Mouse (Mus musculus): ENCODE data around the gene Ccdc194. TPM values are rescaled to one million over a fixed set of nuclear protein-coding genes. Genes with fewer than 3 reads are reported as not detected.
A peak's percentile ranks its signal among the peaks of the same experiment; 100 is the strongest.

Ccdc194 gene
- polyA plus RNA-seq, 1 experiment from 2014 or later: 0.14 TPM

- H3K4me2 ChIP-seq: peak overlapping the region; percentile 95
- no peak for ATAC-seq (ENCODE audit: insufficient read depth)
- H3K9ac ChIP-seq: 0 out of 2 replicates have a peak overlapping the region, but pooled peaks have one; percentile 60
- peaks cover 47% of the 10 kb centered on the region for H3K36me3 ChIP-seq (replicated peaks)
- no peak overlapping the region for H3K4me3 ChIP-seq (replicated peaks)
- WGBS (ENCODE audit: insufficient replicate concordance): 82% methylated on average over 25 of the region's 25 CpGs
- H3K9me3 ChIP-seq (replicated peaks): no peaks in the 10 kb centered on the region
- H3K27ac ChIP-seq (replicated peaks): no peak overlapping the region
- H3K27me3 ChIP-seq: peaks cover 16% of the 10 kb centered on the region
- peaks cover 42% of the 10 kb centered on the region for H3K4me1 ChIP-seq (replicated peaks)
Observed at GRCm38 (mm10) chr8:71474785-71475701, 50.5 kb downstream of the Ccdc194 start.

- no peaks in the 10 kb centered on the region for H3K9me3 ChIP-seq (replicated peaks)
- H3K27me3 ChIP-seq: peaks cover 16% of the 10 kb centered on the region
- no peak overlapping the region for H3K4me3 ChIP-seq (replicated peaks)
- no peak overlapping the region for H3K4me2 ChIP-seq
- peaks cover 47% of the 10 kb centered on the region for H3K36me3 ChIP-seq (replicated peaks)
- no peak overlapping the region for H3K9ac ChIP-seq
- 84% methylated on average over 18 of the region's 18 CpGs for WGBS (ENCODE audit: insufficient replicate concordance)
- no peak for ATAC-seq (ENCODE audit: insufficient read depth)
- H3K4me1 ChIP-seq (replicated peaks): peaks cover 46% of the 10 kb centered on the region
- H3K27ac ChIP-seq (replicated peaks): no peak overlapping the region
Observed at GRCm38 (mm10) chr8:71474344-71474743, 51.2 kb downstream of the Ccdc194 start.

- no peak for ATAC-seq (ENCODE audit: insufficient read depth)
- H3K9me3 ChIP-seq (replicated peaks): no peaks in the 10 kb centered on the region
- no peak overlapping the region for H3K27ac ChIP-seq (replicated peaks)
- peaks cover 16% of the 10 kb centered on the region for H3K27me3 ChIP-seq
- no peak overlapping the region for H3K4me2 ChIP-seq
- H3K4me3 ChIP-seq (replicated peaks): no peak overlapping the region
- WGBS (ENCODE audit: insufficient replicate concordance): 80% methylated on average over 8 of the region's 8 CpGs
- peaks cover 51% of the 10 kb centered on the region for H3K4me1 ChIP-seq (replicated peaks)
- H3K9ac ChIP-seq: no peak overlapping the region
- H3K36me3 ChIP-seq (replicated peaks): peaks cover 47% of the 10 kb centered on the region
Observed at GRCm38 (mm10) chr8:71472601-71473386, 52.7 kb downstream of the Ccdc194 start.

DNA sequence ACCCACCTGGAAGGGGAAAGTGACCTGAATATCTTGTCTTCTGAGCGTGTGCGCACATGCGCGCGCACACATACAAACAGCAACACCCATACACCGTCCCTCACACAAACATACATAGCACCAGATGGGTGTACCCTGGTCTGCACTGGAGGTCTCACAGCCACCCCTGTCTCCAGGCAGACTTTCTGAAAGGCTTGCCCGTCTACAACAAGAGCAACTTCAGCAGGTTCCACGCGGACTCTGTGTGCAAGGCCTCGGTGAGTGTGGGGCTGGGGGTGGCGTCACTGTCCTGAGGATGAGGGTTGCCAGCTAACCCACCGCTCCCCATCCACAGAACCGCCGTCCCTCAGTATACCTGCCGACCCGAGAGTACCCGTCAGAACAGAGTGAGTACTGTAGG is 53.6 kb downstream of the Ccdc194 start:
- Histone ChIP-seq H3K36me3 (replicated peaks) (peaks cover 47% of the 10 kb centered on the region), H3K27me3 (peaks cover 7% of the 10 kb centered on the region; the same call in 1 of the 2 replicates), H3K9ac (no peak overlapping the region), H3K4me3 (replicated peaks) (no peak overlapping the region), H3K9me3 (replicated peaks) (no peaks in the 10 kb centered on the region), H3K4me2 (no peak overlapping the region), H3K27ac (replicated peaks) (no peak overlapping the region), H3K4me1 (replicated peaks) (peaks cover 42% of the 10 kb centered on the region)
- no peak for ATAC-seq (ENCODE audit: insufficient read depth)
- WGBS (ENCODE audit: insufficient replicate concordance): 94% methylated on average over 17 of the region's 17 CpGs

DNA sequence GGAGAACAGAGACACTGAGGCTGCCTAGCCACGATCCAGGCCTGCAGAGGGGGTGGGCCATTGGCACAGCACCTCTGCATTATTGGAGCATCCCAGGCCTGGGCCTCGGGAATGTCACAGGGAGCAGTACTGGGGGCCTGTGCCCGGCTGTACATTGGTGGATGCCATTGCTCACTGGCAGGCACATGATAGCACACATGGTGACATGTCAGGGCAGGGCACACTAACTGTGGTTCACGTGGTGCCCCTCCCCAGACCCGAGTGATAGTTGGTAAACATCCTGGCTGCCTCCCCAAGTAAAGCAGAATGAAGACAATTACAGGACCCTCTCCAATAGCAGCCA is 54.6 kb downstream of the Ccdc194 start:
- Histone ChIP-seq H3K36me3 (replicated peaks) (peaks cover 55% of the 10 kb centered on the region), H3K27me3 (no peaks in the 10 kb centered on the region), H3K27ac (replicated peaks) (no peak overlapping the region), H3K4me1 (replicated peaks) (peaks cover 36% of the 10 kb centered on the region), H3K4me3 (replicated peaks) (0 out of 2 replicates have a peak overlapping the region, but pooled peaks have one; percentile 4), H3K4me2 (0 out of 2 replicates have a peak overlapping the region, but pooled peaks have one; percentile 95), H3K9me3 (replicated peaks) (no peaks in the 10 kb centered on the region), H3K9ac (no peak overlapping the region)
- 67% methylated on average over 5 of the region's 5 CpGs for WGBS (ENCODE audit: insufficient replicate concordance)
- ATAC-seq (ENCODE audit: insufficient read depth): no peak

DNA sequence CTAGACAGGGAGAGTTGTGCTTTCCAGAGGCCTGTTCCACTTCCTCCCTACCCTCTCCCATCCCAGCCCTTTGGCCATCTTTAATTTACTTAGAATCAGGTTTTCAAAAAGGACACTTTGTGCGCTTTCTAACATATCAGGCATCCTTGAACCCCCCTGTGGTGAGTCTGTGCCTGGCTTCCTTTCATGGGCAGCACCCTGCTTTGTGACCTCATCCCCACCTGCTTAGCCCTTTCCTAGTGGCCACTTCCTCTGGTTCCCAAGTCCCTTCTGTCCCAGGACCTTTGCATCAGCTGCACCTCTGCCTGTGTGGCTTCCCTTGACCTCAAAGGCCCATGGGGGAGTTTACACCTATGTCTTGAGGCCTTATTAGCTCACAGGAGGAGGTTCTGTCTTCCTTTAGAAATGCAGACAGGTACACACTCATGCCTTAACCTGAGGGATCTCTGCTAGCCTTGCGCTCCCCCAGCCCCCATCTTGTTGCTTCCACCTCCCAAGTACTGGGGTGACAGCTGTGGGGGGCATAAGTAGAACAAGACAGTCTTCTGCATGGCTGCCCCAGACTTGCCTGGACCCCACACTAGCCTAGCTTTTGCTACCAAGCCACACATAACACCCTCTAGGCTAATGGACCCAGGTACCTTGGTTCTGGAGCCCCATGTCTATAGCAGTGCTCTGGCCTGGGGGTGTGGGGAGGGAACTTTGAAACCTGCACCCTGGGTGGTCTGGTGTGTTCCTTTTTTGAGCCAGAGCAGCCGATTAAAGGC is 55.2 kb downstream of the Ccdc194 start:
- peak overlapping the region; percentile 82; the same call in 1 of the 2 replicates for H3K27ac ChIP-seq (replicated peaks)
- no peaks in the 10 kb centered on the region for H3K27me3 ChIP-seq
- H3K4me2 ChIP-seq: peak overlapping the region; percentile 95
- peaks cover 56% of the 10 kb centered on the region for H3K36me3 ChIP-seq (replicated peaks)
- peak overlapping the region; percentile 85 for H3K4me3 ChIP-seq (replicated peaks)
- 82% methylated on average over 3 of the region's 3 CpGs for WGBS (ENCODE audit: insufficient replicate concordance)
- no peak for ATAC-seq (ENCODE audit: insufficient read depth)
- H3K9me3 ChIP-seq (replicated peaks): no peaks in the 10 kb centered on the region
- H3K9ac ChIP-seq: peak overlapping the region; percentile 85
- H3K4me1 ChIP-seq (replicated peaks): peaks cover 36% of the 10 kb centered on the region

Other genes starting within 250 kb of the Ccdc194 start
- 38.7 and 41.1 TPM in 2 replicates for gene Use1, start 158.9 kb downstream of the Ccdc194 start, polyA plus RNA-seq (2015; fragmentation: Nextera tagmentation; extraction: Ambion mirVana)
- 4.6 and 5.2 TPM in 2 replicates for gene Ocel1, start 154.4 kb downstream of the Ccdc194 start, polyA plus RNA-seq (2015; fragmentation: Nextera tagmentation; extraction: Ambion mirVana)
- 24.1 and 27.0 TPM in 2 replicates for gene Nr2f6, start 143.8 kb downstream of the Ccdc194 start, polyA plus RNA-seq (2015; fragmentation: Nextera tagmentation; extraction: Ambion mirVana)
- gene Ushbp1, start 129.9 kb downstream of the Ccdc194 start, polyA plus RNA-seq (2015; fragmentation: Nextera tagmentation; extraction: Ambion mirVana): 3.3 and 5.2 TPM in 2 replicates
- 56.0 and 58.5 TPM in 2 replicates for gene Babam1, start 128.8 kb downstream of the Ccdc194 start, polyA plus RNA-seq (2015; fragmentation: Nextera tagmentation; extraction: Ambion mirVana)
- gene Ankle1, start 119.7 kb downstream of the Ccdc194 start, polyA plus RNA-seq (2015; fragmentation: Nextera tagmentation; extraction: Ambion mirVana): 42.0 and 54.0 TPM in 2 replicates
- 9.1 and 9.2 TPM in 2 replicates for gene Abhd8, start 62.1 kb downstream of the Ccdc194 start, polyA plus RNA-seq (2015; fragmentation: Nextera tagmentation; extraction: Ambion mirVana)
- gene Mrpl34, start 60.8 kb downstream of the Ccdc194 start, polyA plus RNA-seq (2015; fragmentation: Nextera tagmentation; extraction: Ambion mirVana): 81.2 and 96.6 TPM in 2 replicates
- gene Dda1, start 56.5 kb downstream of the Ccdc194 start, polyA plus RNA-seq (2015; fragmentation: Nextera tagmentation; extraction: Ambion mirVana): 38.3 and 42.6 TPM in 2 replicates
- 0.15 and 0.20 TPM in 2 replicates for gene Ano8, start 39.7 kb downstream of the Ccdc194 start, polyA plus RNA-seq (2015; fragmentation: Nextera tagmentation; extraction: Ambion mirVana)
- gene Gtpbp3, start 37.6 kb downstream of the Ccdc194 start, polyA plus RNA-seq (2015; fragmentation: Nextera tagmentation; extraction: Ambion mirVana): 4.2 and 5.1 TPM in 2 replicates
- 22.4 and 23.9 TPM in 2 replicates for gene Plvap, start 14.0 kb downstream of the Ccdc194 start, polyA plus RNA-seq (2015; fragmentation: Nextera tagmentation; extraction: Ambion mirVana)
- gene Bst2, start 11.7 kb upstream of the Ccdc194 start, polyA plus RNA-seq (2015; fragmentation: Nextera tagmentation; extraction: Ambion mirVana): 35.3 and 37.3 TPM in 2 replicates
- 31.6 and 35.2 TPM in 2 replicates for gene Mvb12a, start 17.2 kb upstream of the Ccdc194 start, polyA plus RNA-seq (2015; fragmentation: Nextera tagmentation; extraction: Ambion mirVana)
- gene Tmem221, start 33.2 kb upstream of the Ccdc194 start, polyA plus RNA-seq (2015; fragmentation: Nextera tagmentation; extraction: Ambion mirVana): 0.50 and 0.94 TPM in 2 replicates
- 0.09 TPM in 1 of 2 replicates, not detected in the other for gene Nxnl1, start 40.9 kb upstream of the Ccdc194 start, polyA plus RNA-seq (2015; fragmentation: Nextera tagmentation; extraction: Ambion mirVana)
- 2.3 and 3.0 TPM in 2 replicates for gene Slc27a1, start 43.2 kb upstream of the Ccdc194 start, polyA plus RNA-seq (2015; fragmentation: Nextera tagmentation; extraction: Ambion mirVana)
- 90.7 and 92.8 TPM in 2 replicates for gene Pgls, start 66.5 kb upstream of the Ccdc194 start, polyA plus RNA-seq (2015; fragmentation: Nextera tagmentation; extraction: Ambion mirVana)
- gene Fam129c, start 71.9 kb upstream of the Ccdc194 start, polyA plus RNA-seq (2015; fragmentation: Nextera tagmentation; extraction: Ambion mirVana): 0.99 and 1.4 TPM in 2 replicates
- 23.0 and 25.6 TPM in 2 replicates for gene Colgalt1, start 85.3 kb upstream of the Ccdc194 start, polyA plus RNA-seq (2015; fragmentation: Nextera tagmentation; extraction: Ambion mirVana)
- 0.16 and 0.20 TPM in 2 replicates for gene Unc13a, start 146.0 kb upstream of the Ccdc194 start, polyA plus RNA-seq (2015; fragmentation: Nextera tagmentation; extraction: Ambion mirVana)
- 6.4 and 6.9 TPM in 2 replicates for gene Jak3, start 150.6 kb upstream of the Ccdc194 start, polyA plus RNA-seq (2015; fragmentation: Nextera tagmentation; extraction: Ambion mirVana)
- gene Insl3, start 163.5 kb upstream of the Ccdc194 start, polyA plus RNA-seq (2015; fragmentation: Nextera tagmentation; extraction: Ambion mirVana): 2.2 and 3.0 TPM in 2 replicates
- gene B3gnt3, start 176.1 kb upstream of the Ccdc194 start, polyA plus RNA-seq (2015; fragmentation: Nextera tagmentation; extraction: Ambion mirVana): 4.1 and 5.2 TPM in 2 replicates
- 23.0 and 25.0 TPM in 2 replicates for gene Fcho1, start 200.0 kb upstream of the Ccdc194 start, polyA plus RNA-seq (2015; fragmentation: Nextera tagmentation; extraction: Ambion mirVana)